Comparison of ENCODE assay signal across 22 mouse cellular contexts in the genomic region with DNA sequence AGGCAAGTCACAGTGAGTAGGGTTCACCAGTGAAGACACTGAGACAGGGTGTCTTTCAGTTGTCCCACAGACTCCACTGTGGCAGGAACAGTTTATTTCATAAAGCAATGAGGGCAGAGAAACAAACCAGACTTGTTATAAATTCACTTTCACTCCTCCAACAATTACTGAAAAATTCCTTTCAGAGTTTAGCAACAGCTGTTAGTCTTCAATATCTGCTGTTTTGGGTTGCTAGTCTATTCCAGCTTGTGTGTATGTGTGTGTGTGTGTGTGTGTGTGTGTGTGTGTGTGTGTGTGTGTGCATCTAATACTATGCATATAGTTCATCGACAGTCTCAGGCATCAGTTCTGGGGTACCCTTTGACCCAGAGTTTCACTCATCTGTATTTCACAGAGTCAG. TPM values are rescaled to one million over a fixed set of nuclear protein-coding genes. Genes with fewer than 3 reads are reported as not detected.
DNase-seq lines count a peak whose midpoint lies in the region; ATAC-seq and TF ChIP-seq lines count a peak whose summit lies in the region.
"Had no signal": no experiment of that assay in that cellular context is flagged by ENCODE, and none has a peak within 500 bp of the region (broad histone marks: within the 10 kb centered on the region; RNA-seq: fewer than 3 reads in every experiment).

No protein-coding gene starts in this region.

- no peak overlapping the region for H3K4me2 ChIP-seq in kidney, embryonic 15.5 days
- H3K4me2 ChIP-seq in lung, postnatal 0 days (replicated peaks; ENCODE audit: low read depth, low read length) = no peak overlapping the region
- no peak overlapping the region for H3K4me2 ChIP-seq in stomach, embryonic 15.5 days
- H3K4me2 ChIP-seq: embryonic facial prominence, embryonic 12.5 days; forebrain, embryonic 15.5 days had no signal

- H3K4me3 ChIP-seq in kidney, embryonic 15.5 days (replicated peaks) = no peak overlapping the region
- H3K4me3 ChIP-seq in kidney, adult 2 months (ENCODE audit: insufficient read depth, low read depth, low read length) = no peak overlapping the region
- H3K4me3 ChIP-seq in lung, postnatal 0 days (ENCODE audit: low read depth, low read length) = no peak overlapping the region
- no peak overlapping the region for H3K4me3 ChIP-seq in stomach, embryonic 15.5 days (replicated peaks)
- H3K4me3 ChIP-seq: embryonic facial prominence, embryonic 12.5 days; forebrain, embryonic 15.5 days; heart, embryonic 10.5 days had no signal

- TF ChIP-seq POLR2A in kidney, adult 2 months (IDR thresholded peaks at IDR 0.05; ENCODE audit: low read depth, low read length) = no peak

- 88% methylated on average over 1 of the region's 1 CpGs for WGBS in kidney, embryonic 15.5 days
- WGBS in kidney, adult 2 months = 69% methylated on average over 1 of the region's 1 CpGs
- WGBS in lung, postnatal 0 days = 75% methylated on average over 1 of the region's 1 CpGs
- WGBS in stomach, embryonic 15.5 days = 39% methylated on average over 1 of the region's 1 CpGs

- no peak for ATAC-seq in kidney, embryonic 15.5 days (replicated peaks; ENCODE audit: low FRiP score)
- ATAC-seq in lung, postnatal 0 days = peak; percentile 38
- ATAC-seq in stomach, embryonic 15.5 days (ENCODE audit: insufficient read depth, low FRiP score, low read depth) = no peak
- ATAC-seq: activated CD4-positive, CD25-positive, alpha-beta regulatory T cell, adult 4 months; forebrain, embryonic 15.5 days; Patski had no signal

- no peaks in the 10 kb centered on the region for H3K36me3 ChIP-seq in kidney, embryonic 15.5 days
- H3K36me3 ChIP-seq in kidney, adult 2 months (ENCODE audit: control insufficient read depth, insufficient read depth, low read length) = no peaks in the 10 kb centered on the region
- no peaks in the 10 kb centered on the region for H3K36me3 ChIP-seq in lung, postnatal 0 days (ENCODE audit: insufficient read depth, low read length)
- H3K36me3 ChIP-seq in stomach, embryonic 15.5 days = no peaks in the 10 kb centered on the region
- H3K36me3 ChIP-seq: embryonic facial prominence, embryonic 12.5 days; forebrain, embryonic 15.5 days; heart, embryonic 10.5 days had no signal

- no peak for DNase-seq in kidney, adult 2 months
- DNase-seq in kidney, postnatal 4 days = peak; percentile 35 to 36
- DNase-seq in kidney, adult 18-20 months = no peak
- DNase-seq in lung, postnatal 0 days (ENCODE audit: low spot score) = peak; percentile 70
- DNase-seq in lung, postnatal 14 days = no peak
- DNase-seq in urinary bladder, postnatal 10 days (ENCODE audit: low spot score) = no peak
- DNase-seq: adrenal gland, postnatal 14 days; cerebellum, adult 11-12 months; cerebellum, adult 9-10 months; cerebellum, postnatal 25 days; gastrocnemius, postnatal 10 days; heart, adult 18-20 months; heart, postnatal 10 days had no signal

- TF ChIP-seq CTCF in kidney, adult 2 months (conservative IDR thresholded peaks at IDR 0.05; ENCODE audit: insufficient read depth, insufficient read length, low read depth, low read length) = no peak
- no peak for TF ChIP-seq CTCF in lung, postnatal 0 days (IDR thresholded peaks at IDR 0.05)

- no peaks in the 10 kb centered on the region for H3K4me1 ChIP-seq in kidney, embryonic 15.5 days
- no peaks in the 10 kb centered on the region for H3K4me1 ChIP-seq in kidney, adult 2 months (ENCODE audit: control insufficient read depth, insufficient read depth, low read length)
- H3K4me1 ChIP-seq in lung, postnatal 0 days (ENCODE audit: insufficient read depth, low read depth, low read length) = no peaks in the 10 kb centered on the region
- H3K4me1 ChIP-seq in stomach, embryonic 15.5 days = no peaks in the 10 kb centered on the region
- H3K4me1 ChIP-seq: embryonic facial prominence, embryonic 12.5 days; forebrain, embryonic 15.5 days; heart, embryonic 10.5 days had no signal

- no peaks in the 10 kb centered on the region for H3K9me3 ChIP-seq in kidney, embryonic 15.5 days (replicated peaks)
- no peaks in the 10 kb centered on the region for H3K9me3 ChIP-seq in lung, postnatal 0 days (ENCODE audit: low read length)
- no peaks in the 10 kb centered on the region for H3K9me3 ChIP-seq in stomach, embryonic 15.5 days
- H3K9me3 ChIP-seq: embryonic facial prominence, embryonic 12.5 days; forebrain, embryonic 15.5 days; heart, embryonic 10.5 days had no signal

- peak overlapping the region; percentile 58 for H3K27ac ChIP-seq in kidney, embryonic 15.5 days
- H3K27ac ChIP-seq in kidney, adult 2 months (ENCODE audit: insufficient read depth, low read depth, low read length) = no peak overlapping the region
- H3K27ac ChIP-seq in lung, postnatal 0 days (ENCODE audit: low read length) = no peak overlapping the region
- peak overlapping the region; percentile 58; the same call in 1 of the 2 replicates for H3K27ac ChIP-seq in stomach, embryonic 15.5 days
- H3K27ac ChIP-seq: embryonic facial prominence, embryonic 12.5 days; forebrain, embryonic 15.5 days; heart, embryonic 10.5 days had no signal

- 0 out of 2 replicates have a peak, but pooled peaks have one; percentile 10 for TF ChIP-seq EP300 in lung, postnatal 0 days (IDR thresholded peaks at IDR 0.05)

- H3K9ac ChIP-seq in kidney, embryonic 15.5 days = no peak overlapping the region
- H3K9ac ChIP-seq in lung, postnatal 0 days (replicated peaks; ENCODE audit: low read depth) = no peak overlapping the region
- no peak overlapping the region for H3K9ac ChIP-seq in stomach, embryonic 15.5 days
- H3K9ac ChIP-seq: embryonic facial prominence, embryonic 12.5 days; forebrain, embryonic 15.5 days had no signal

- no peaks in the 10 kb centered on the region for H3K27me3 ChIP-seq in kidney, embryonic 15.5 days
- no peaks in the 10 kb centered on the region for H3K27me3 ChIP-seq in kidney, adult 2 months (replicated peaks; ENCODE audit: control insufficient read depth, insufficient read depth, low read length)
- H3K27me3 ChIP-seq in lung, postnatal 0 days (replicated peaks; ENCODE audit: insufficient read depth, low read length) = no peaks in the 10 kb centered on the region
- H3K27me3 ChIP-seq in stomach, embryonic 15.5 days (replicated peaks) = no peaks in the 10 kb centered on the region
- H3K27me3 ChIP-seq: CH12.LX; embryonic facial prominence, embryonic 12.5 days; forebrain, embryonic 15.5 days; Patski had no signal

RNA-seq across cellular contexts. Expression of gene Svep1, which starts 38.9 kb away (rescaled TPM):
- polyA plus RNA-seq in kidney, embryonic 15.5 days (2015; fragmentation: Nextera tagmentation; extraction: Ambion mirVana) = 3.9 and 4.7 TPM in 2 replicates
- polyA plus RNA-seq in kidney, adult 2 months (2012; rRNA removed) = 8.9 and 10.6 TPM in 2 replicates
- polyA plus RNA-seq in lung, postnatal 0 days (2015; fragmentation: Nextera tagmentation; extraction: Ambion mirVana) = 3.9 and 5.0 TPM in 2 replicates
- polyA plus RNA-seq in stomach, embryonic 15.5 days (2015; fragmentation: Nextera tagmentation; extraction: Ambion mirVana) = 5.9 and 6.3 TPM in 2 replicates
- polyA plus RNA-seq: activated CD4-positive, CD25-positive, alpha-beta regulatory T cell, adult 4 months had no signal

RNA-seq across cellular contexts. Expression of gene Musk, which starts 40.2 kb away (rescaled TPM):
- 0.40 and 0.45 TPM in 2 replicates for polyA plus RNA-seq in kidney, embryonic 15.5 days (2015; fragmentation: Nextera tagmentation; extraction: Ambion mirVana)
- polyA plus RNA-seq in kidney, adult 2 months (2012; rRNA removed) = 0.26 and 0.38 TPM in 2 replicates
- not detected in 2 replicates for polyA plus RNA-seq in lung, postnatal 0 days (2015; fragmentation: Nextera tagmentation; extraction: Ambion mirVana)
- polyA plus RNA-seq in stomach, embryonic 15.5 days (2015; fragmentation: Nextera tagmentation; extraction: Ambion mirVana) = 0.53 and 0.62 TPM in 2 replicates
- polyA plus RNA-seq: activated CD4-positive, CD25-positive, alpha-beta regulatory T cell, adult 4 months; heart, embryonic 10.5 days; heart, embryonic 14.5 days; Patski had no signal

Comparison
In these comparisons a context has a peak if more than half of its experiments do, and no peak if none do; other contexts are left out.
1. H3K27ac ChIP-seq: peak in kidney, embryonic 15.5 days (single experiment) and stomach, embryonic 15.5 days (single experiment); none in kidney, adult 2 months (single experiment) and lung, postnatal 0 days (single experiment).
2. DNase-seq: peak in kidney, postnatal 4 days (2 of 2) and lung, postnatal 0 days (single experiment); none in kidney, adult 2 months (single experiment), kidney, adult 18-20 months (single experiment), lung, postnatal 14 days (single experiment) and urinary bladder, postnatal 10 days (single experiment).